ENCODE assay signal across 8 mouse cellular contexts in the genomic region with DNA sequence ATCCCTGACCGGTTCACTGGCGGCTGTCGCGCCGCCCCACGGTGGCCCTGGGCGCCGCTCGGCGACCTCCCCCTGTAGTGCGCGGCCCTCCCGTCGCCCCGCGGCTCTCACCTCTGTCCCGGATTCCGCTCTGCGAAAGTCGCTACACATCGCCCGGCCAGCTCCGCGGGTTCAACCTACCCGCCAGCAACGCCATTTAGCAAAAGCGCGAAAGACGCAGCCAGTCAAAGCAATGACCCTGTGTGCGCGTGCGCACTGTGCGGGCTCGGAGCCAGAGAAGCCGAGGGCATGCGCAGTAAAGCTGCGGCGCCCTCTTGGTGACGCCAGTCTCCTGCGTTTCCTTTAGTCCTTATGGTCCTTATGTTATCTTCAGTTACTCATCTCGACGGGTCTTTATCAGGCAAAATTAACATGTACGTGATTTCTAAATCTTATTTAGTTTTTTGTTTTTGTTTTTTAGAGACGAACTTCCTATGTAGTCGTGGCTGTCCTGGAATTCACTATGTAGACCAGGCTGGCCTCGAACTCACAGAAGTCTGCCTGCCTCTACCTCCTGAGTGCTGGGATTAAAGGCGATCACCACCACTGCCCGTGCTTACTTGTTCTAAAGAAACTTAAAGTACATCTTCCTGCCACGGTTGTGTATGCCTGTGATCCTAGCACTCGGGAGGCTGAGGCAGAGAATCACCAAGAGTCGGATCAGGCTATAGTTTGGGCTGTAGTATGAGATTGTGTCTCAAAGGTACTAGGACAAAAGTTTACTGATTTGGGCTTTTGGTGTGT. TPM values are rescaled to one million over a fixed set of nuclear protein-coding genes. Genes with fewer than 3 reads are reported as not detected.
DNase-seq lines count a peak whose midpoint lies in the region; ATAC-seq and TF ChIP-seq lines count a peak whose summit lies in the region.

A gene (minus strand): TSS at position 259 of the 783 bp plus-strand sequence.

- H3K27me3 ChIP-seq in hindbrain, postnatal 0 days (ENCODE audit: insufficient read depth, low read length): no peaks in the 10 kb centered on the region

- peak within 1 kb of the TSS; percentile 66; the same call in 1 of the 2 replicates for H3K27ac ChIP-seq in hindbrain, postnatal 0 days
- H3K27ac ChIP-seq in left cerebral cortex, adult 2 months: peak within 1 kb of the TSS; percentile 69

- peak within 1 kb of the TSS; percentile 88 for H3K4me3 ChIP-seq in hindbrain, postnatal 0 days (ENCODE audit: low read length)
- peak within 1 kb of the TSS; percentile 94 for H3K4me3 ChIP-seq in left cerebral cortex, adult 2 months

- intact Hi-C loops in left cerebral cortex, adult 2 months (cut with DNase I): loop anchor here (1.0 kb wide), 1 partner anchor 28 kb away; no protein-coding TSS in a partner anchor

- peak; percentile 98 for ATAC-seq in hindbrain, postnatal 0 days
- peak; percentile 97 for ATAC-seq in megakaryocyte, adult 5-6 weeks (ENCODE audit: poor library complexity, severe bottlenecking)

- 7% methylated on average over 51 of the region's 51 CpGs for WGBS in hindbrain, postnatal 0 days

- DNase-seq in T-cell, adult 2 months (ENCODE audit: low spot score): peak; percentile 95
- peak; percentile 98 to 99 for DNase-seq in cerebellum, postnatal 36 days
- peak; percentile 96 for DNase-seq in gastrocnemius, adult 18-20 months (ENCODE audit: low spot score)
- DNase-seq in hindbrain, postnatal 0 days (ENCODE audit: low spot score): peak; percentile 98
- peak; percentile 95 to 97 for DNase-seq in left cerebral cortex, adult 2 months (ENCODE audit: extremely low spot score in 1 of 2, low spot score in 2 of 2)
- DNase-seq in right cerebral cortex, adult 2 months (ENCODE audit: low spot score in 2 of 2): peak; percentile 97 to 99
- peak; percentile 95 for DNase-seq in urinary bladder, postnatal 14 days (ENCODE audit: low spot score)

- H3K36me3 ChIP-seq in hindbrain, postnatal 0 days (ENCODE audit: insufficient read depth, low read length): no peaks in the 10 kb centered on the region

- peak within 1 kb of the TSS; percentile 84 for H3K4me2 ChIP-seq in hindbrain, postnatal 0 days (ENCODE audit: low read depth, low read length)

- H3K4me1 ChIP-seq in hindbrain, postnatal 0 days (ENCODE audit: insufficient read depth, low read length): no peaks in the 10 kb centered on the region

- no peaks in the 10 kb centered on the region for H3K9me3 ChIP-seq in hindbrain, postnatal 0 days (ENCODE audit: low read length)

- TF ChIP-seq CTCF in hindbrain, postnatal 0 days (IDR thresholded peaks at IDR 0.05; ENCODE audit: low read depth): peak; percentile 26
- TF ChIP-seq CTCF in left cerebral cortex, adult 2 months (IDR thresholded peaks at IDR 0.05): no peak

- H3K9ac ChIP-seq in hindbrain, postnatal 0 days (replicated peaks; ENCODE audit: low read length): peak within 1 kb of the TSS; percentile 72

RNA-seq across cellular contexts. Expression of the gene that starts here (rescaled TPM):
- 1 to 10 TPM; 3.0 to 3.9 TPM for total RNA-seq in gastrocnemius, adult 18-20 months (2021)
- 13.4 and 23.2 TPM in 2 replicates for total RNA-seq in hindbrain, postnatal 0 days (2014; rRNA removed)
- polyA plus RNA-seq in hindbrain, postnatal 0 days (2015; fragmentation: Nextera tagmentation; extraction: Ambion mirVana): 5.5 and 5.7 TPM in 2 replicates
- 1 to 10 TPM; 6.1 to 6.9 TPM for total RNA-seq in left cerebral cortex, adult 2 months (2021)
- 6.6 and 8.1 TPM in 2 replicates for total RNA-seq in megakaryocyte, adult 5-6 weeks (2015)
- total RNA-seq in megakaryocyte, adult 5-6 weeks (2017): 6.8 and 8.2 TPM in 2 replicates

Comparison
In these comparisons a context has a peak if more than half of its experiments do, and no peak if none do; other contexts are left out.
1. Peak in every context shown above with its lines: DNase-seq, ATAC-seq, H3K4me3 ChIP-seq and H3K27ac ChIP-seq.